Mouse (Mus musculus) heart, embryonic 13.5 days (tissue): ENCODE measurements at regions not wholly inside any gene's neighbourhood (a gene's known extent, or its start where the extent isn't known, plus 50 kb on each side); places are given as distances from the start of the nearest gene placed in this dataset.
A peak's percentile ranks its signal among the peaks of the same experiment; 100 is the strongest.

ENCODE experiments used
- ATAC-seq: fragments of 200-750 bp; cut with Nextera tagmentation; 2 replicates; pipeline ENCODE4 v1.8.0; 2017; ENCODE audit warnings: moderate TSS enrichment; ENCODE audit not compliant: insufficient number of reproducible peaks, low FRiP score, low TSS enrichment; ENCODE audit errors: extremely low read depth
- H3K27ac ChIP-seq: fragments of 300-500 bp; sonication (generic); replicated peaks from 2 replicates; pipeline ENCODE4 v1.5.1; 2015; ENCODE audit warnings: moderate library complexity, mild to moderate bottlenecking, inconsistent platforms
- H3K27me3 ChIP-seq: fragments of 300-500 bp; sonication (generic); replicated peaks from 2 replicates; pipeline ENCODE4 v1.6.1; 2015; ENCODE audit warnings: mild to moderate bottlenecking, inconsistent platforms
- H3K36me3 ChIP-seq: fragments of 300-500 bp; sonication (generic); 2 replicates; pipeline ENCODE4 v1.6.1; 2015; ENCODE audit warnings: mild to moderate bottlenecking, inconsistent platforms
- H3K4me1 ChIP-seq: fragments of 300-500 bp; sonication (generic); 2 replicates; pipeline ENCODE4 v1.6.1; 2015; ENCODE audit warnings: inconsistent platforms
- H3K4me2 ChIP-seq: fragments of 300-500 bp; sonication (generic); 2 replicates; pipeline ENCODE4 v1.6.1; 2015; ENCODE audit warnings: inconsistent platforms, mild to moderate bottlenecking, moderate library complexity
- H3K4me3 ChIP-seq: fragments of 300-500 bp; sonication (generic); 2 replicates; pipeline ENCODE4 v1.5.1; 2015; ENCODE audit warnings: moderate library complexity, mild to moderate bottlenecking, inconsistent platforms
- H3K9ac ChIP-seq: fragments of 300-500 bp; sonication (generic); 2 replicates; pipeline ENCODE4 v1.6.1; 2015; ENCODE audit warnings: inconsistent platforms, mild to moderate bottlenecking, moderate library complexity
- H3K9me3 ChIP-seq: fragments of 300-500 bp; sonication (generic); 2 replicates; pipeline ENCODE4 v1.6.1; 2016; ENCODE audit warnings: inconsistent platforms
- WGBS: fragments of 180-500 bp; shearing (Covaris S2); methylation state at CpG from one replicate; pipeline ENCODE4 v1.1.7; 2015; ENCODE audit warnings: mixed read lengths; 5-methylcytosine and 5-hydroxymethylcytosine counted together

GRCm38 (mm10) chr13:112171940-112172715 lies 116.1 kb upstream of the Ankrd55 start:
- ATAC-seq, result no peak
- 55% methylated on average over 11 of the region's 11 CpGs for WGBS
- H3K4me2 ChIP-seq, result no peak overlapping the region

GRCm38 (mm10) chr13:112173973-112174372 lies 114.3 kb upstream of the Ankrd55 start:
- H3K9ac ChIP-seq, result no peak overlapping the region
- H3K27ac ChIP-seq, result no peak overlapping the region
- no peaks in the 10 kb centered on the region for H3K9me3 ChIP-seq
- 71% methylated on average over 8 of the region's 8 CpGs for WGBS
- no peak overlapping the region for H3K4me3 ChIP-seq
- H3K36me3 ChIP-seq, result no peaks in the 10 kb centered on the region
- H3K4me1 ChIP-seq, result peaks cover 9% of the 10 kb centered on the region
- H3K4me2 ChIP-seq, result no peak overlapping the region
- no peaks in the 10 kb centered on the region for H3K27me3 ChIP-seq
- no peak for ATAC-seq

More at GRCm38 (mm10) chr13:112171940-112172715, 116.1 kb upstream of the Ankrd55 start:
- Histone ChIP-seq H3K9ac (no peak overlapping the region), H3K4me3 (no peak overlapping the region), H3K9me3 (no peaks in the 10 kb centered on the region), H3K4me1 (peaks cover 9% of the 10 kb centered on the region), H3K27ac (no peak overlapping the region; the same call in 1 of the 2 replicates), H3K27me3 (no peaks in the 10 kb centered on the region), H3K36me3 (no peaks in the 10 kb centered on the region)

- Histone ChIP-seq H3K27me3 (no peaks in the 10 kb centered on the region), H3K4me3 (no peak overlapping the region), H3K9ac (no peak overlapping the region), H3K27ac (no peak overlapping the region), H3K36me3 (no peaks in the 10 kb centered on the region), H3K4me2 (no peak overlapping the region), H3K4me1 (peaks cover 1% of the 10 kb centered on the region; the same call in 1 of the 2 replicates), H3K9me3 (no peaks in the 10 kb centered on the region)
- 80% methylated on average over 4 of the region's 4 CpGs for WGBS
- ATAC-seq, result no peak
These were observed 110.2 kb upstream of the Ankrd55 start for GRCm38 (mm10) chr13:112178031-112178430.

- no peaks in the 10 kb centered on the region for H3K9me3 ChIP-seq
- peaks cover 45% of the 10 kb centered on the region for H3K4me1 ChIP-seq
- no peak overlapping the region for H3K9ac ChIP-seq
- H3K4me3 ChIP-seq, result no peak overlapping the region
- no peaks in the 10 kb centered on the region for H3K27me3 ChIP-seq
- no peaks in the 10 kb centered on the region for H3K36me3 ChIP-seq
- ATAC-seq, result no peak
- H3K27ac ChIP-seq, result no peak overlapping the region
- H3K4me2 ChIP-seq, result no peak overlapping the region
- WGBS, result 90% methylated on average over 10 of the region's 10 CpGs
These were observed 104.3 kb upstream of the Ankrd55 start for GRCm38 (mm10) chr13:112183996-112184395.

- WGBS, result 57% methylated on average over 6 of the region's 12 CpGs
- H3K27ac ChIP-seq, result no peak overlapping the region
- ATAC-seq, result no peak
- no peak overlapping the region for H3K4me3 ChIP-seq
- H3K27me3 ChIP-seq, result no peaks in the 10 kb centered on the region
- no peaks in the 10 kb centered on the region for H3K36me3 ChIP-seq
- H3K4me2 ChIP-seq, result no peak overlapping the region
- H3K9ac ChIP-seq, result no peak overlapping the region
- H3K9me3 ChIP-seq, result no peaks in the 10 kb centered on the region
- peaks cover 57% of the 10 kb centered on the region for H3K4me1 ChIP-seq
These were observed 103.1 kb upstream of the Ankrd55 start for GRCm38 (mm10) chr13:112185116-112185515.

GRCm38 (mm10) chr13:112187226-112187625 lies 101.0 kb upstream of the Ankrd55 start:
- H3K27me3 ChIP-seq, result no peaks in the 10 kb centered on the region
- WGBS, result 21% methylated on average over 3 of the region's 3 CpGs
- H3K9me3 ChIP-seq, result no peaks in the 10 kb centered on the region
- no peak overlapping the region for H3K4me2 ChIP-seq
- H3K4me3 ChIP-seq, result no peak overlapping the region
- peak overlapping the region; percentile 83; the same call in 1 of the 2 replicates for H3K27ac ChIP-seq
- H3K9ac ChIP-seq, result no peak overlapping the region
- peaks cover 65% of the 10 kb centered on the region for H3K4me1 ChIP-seq
- no peak for ATAC-seq
- no peaks in the 10 kb centered on the region for H3K36me3 ChIP-seq

GRCm38 (mm10) chr13:112188313-112188712 lies 99.9 kb upstream of the Ankrd55 start:
- 18% methylated on average over 7 of the region's 7 CpGs for WGBS
- ATAC-seq, result no peak
- Histone ChIP-seq H3K4me1 (peaks cover 68% of the 10 kb centered on the region), H3K27me3 (no peaks in the 10 kb centered on the region), H3K4me3 (no peak overlapping the region), H3K4me2 (no peak overlapping the region), H3K27ac (peak overlapping the region; percentile 83), H3K9ac (no peak overlapping the region), H3K9me3 (no peaks in the 10 kb centered on the region), H3K36me3 (no peaks in the 10 kb centered on the region)

- ATAC-seq, result no peak
- Histone ChIP-seq H3K4me1 (peaks cover 64% of the 10 kb centered on the region), H3K27me3 (no peaks in the 10 kb centered on the region), H3K9ac (no peak overlapping the region), H3K27ac (peak overlapping the region; percentile 83), H3K9me3 (no peaks in the 10 kb centered on the region), H3K4me3 (no peak overlapping the region), H3K4me2 (no peak overlapping the region), H3K36me3 (no peaks in the 10 kb centered on the region)
- 73% methylated on average over 18 of the region's 18 CpGs for WGBS
These were observed 99.3 kb upstream of the Ankrd55 start for GRCm38 (mm10) chr13:112188741-112189476.

GRCm38 (mm10) chr13:112189605-112190004 lies 98.6 kb upstream of the Ankrd55 start:
- H3K9ac ChIP-seq, result no peak overlapping the region
- H3K4me1 ChIP-seq, result peaks cover 64% of the 10 kb centered on the region
- no peak for ATAC-seq
- no peaks in the 10 kb centered on the region for H3K9me3 ChIP-seq
- H3K36me3 ChIP-seq, result no peaks in the 10 kb centered on the region
- H3K27ac ChIP-seq, result no peak overlapping the region
- H3K4me3 ChIP-seq, result no peak overlapping the region
- WGBS, result 45% methylated on average over 5 of the region's 5 CpGs
- no peaks in the 10 kb centered on the region for H3K27me3 ChIP-seq
- H3K4me2 ChIP-seq, result no peak overlapping the region

GRCm38 (mm10) chr13:112192192-112192905 lies 95.9 kb upstream of the Ankrd55 start:
- ATAC-seq, result no peak
- H3K4me1 ChIP-seq, result peaks cover 52% of the 10 kb centered on the region
- H3K27ac ChIP-seq, result no peak overlapping the region
- 27% methylated on average over 9 of the region's 9 CpGs for WGBS
- H3K9me3 ChIP-seq, result no peaks in the 10 kb centered on the region
- H3K4me2 ChIP-seq, result no peak overlapping the region
- H3K9ac ChIP-seq, result no peak overlapping the region
- H3K36me3 ChIP-seq, result no peaks in the 10 kb centered on the region
- H3K4me3 ChIP-seq, result no peak overlapping the region
- H3K27me3 ChIP-seq, result no peaks in the 10 kb centered on the region

GRCm38 (mm10) chr13:112193676-112194075 lies 94.6 kb upstream of the Ankrd55 start:
- no peaks in the 10 kb centered on the region for H3K27me3 ChIP-seq
- H3K36me3 ChIP-seq, result no peaks in the 10 kb centered on the region
- no peak for ATAC-seq
- no peak overlapping the region for H3K4me2 ChIP-seq
- WGBS, result 70% methylated on average over 5 of the region's 5 CpGs
- H3K4me1 ChIP-seq, result peaks cover 45% of the 10 kb centered on the region
- no peak overlapping the region for H3K9ac ChIP-seq
- no peak overlapping the region for H3K4me3 ChIP-seq
- H3K27ac ChIP-seq, result no peak overlapping the region
- no peaks in the 10 kb centered on the region for H3K9me3 ChIP-seq
